Mouse (Mus musculus) liver, embryonic 16.5 days (tissue): ENCODE measurements at regions not wholly inside any gene's neighbourhood (a gene's known extent, or its start where the extent isn't known, plus 50 kb on each side); places are given as distances from the start of the nearest gene placed in this dataset.

Source experiments
- ATAC-seq: fragments of 200-750 bp; cut with Nextera tagmentation; 2 replicates; pipeline ENCODE4 v1.8.0; 2017; ENCODE audit warnings: low read depth, mild to moderate bottlenecking, moderate number of reproducible peaks, moderate library complexity
- H3K27ac ChIP-seq: fragments of 300-500 bp; sonication (generic); 2 replicates; pipeline ENCODE4 v1.5.1; 2014; ENCODE audit warnings: mild to moderate bottlenecking, low read length
- H3K27me3 ChIP-seq: fragments of 300-500 bp; sonication (generic); 2 replicates; pipeline ENCODE4 v1.6.1; 2014; ENCODE audit warnings: low read depth, low read length, mixed read lengths; ENCODE audit not compliant: control insufficient read depth, insufficient read depth
- H3K36me3 ChIP-seq: fragments of 300-500 bp; sonication (generic); 2 replicates; pipeline ENCODE4 v1.6.1; 2014; ENCODE audit warnings: mild to moderate bottlenecking; ENCODE audit not compliant: control insufficient read depth, insufficient read depth
- H3K4me1 ChIP-seq: fragments of 300-500 bp; sonication (generic); 2 replicates; pipeline ENCODE4 v1.6.1; 2014; ENCODE audit warnings: low read depth, low read length, mixed read lengths; ENCODE audit not compliant: control insufficient read depth
- H3K4me2 ChIP-seq: fragments of 300-500 bp; sonication (generic); 2 replicates; pipeline ENCODE4 v1.6.1; 2014; ENCODE audit warnings: low read depth, low read length, mixed read lengths
- H3K4me3 ChIP-seq: fragments of 300-500 bp; sonication (generic); 2 replicates; pipeline ENCODE4 v1.5.1; 2014; ENCODE audit warnings: low read depth, mild to moderate bottlenecking, low read length
- H3K9ac ChIP-seq: fragments of 300-500 bp; sonication (generic); 2 replicates; pipeline ENCODE4 v1.6.1; 2014; ENCODE audit warnings: low read depth, low read length
- H3K9me3 ChIP-seq: fragments of 300-500 bp; sonication (generic); replicated peaks from 2 replicates; pipeline ENCODE4 v1.6.1; 2016; ENCODE audit warnings: low read length; ENCODE audit not compliant: control insufficient read depth
- WGBS: fragments of 180-500 bp; shearing (Covaris S2); extraction: QIAGEN DNeasy Blood & Tissue Kit; methylation state at CpG from one replicate; pipeline ENCODE4 v1.1.7; 2014; ENCODE audit not compliant: insufficient replicate concordance; 5-methylcytosine and 5-hydroxymethylcytosine counted together

GRCm38 (mm10) chr10:83857794-83858442 is 135.3 kb downstream of the 1500009L16Rik start:
- no peak overlapping the region for H3K27ac ChIP-seq
- 40% methylated on average over 14 of the region's 14 CpGs for WGBS

GRCm38 (mm10) chr10:83858689-83859088 is 136.0 kb downstream of the 1500009L16Rik start:
- 36% methylated on average over 6 of the region's 6 CpGs for WGBS
- Histone ChIP-seq H3K36me3 (no peaks in the 10 kb centered on the region), H3K9ac (no peak overlapping the region), H3K4me3 (no peak overlapping the region), H3K9me3 (no peaks in the 10 kb centered on the region), H3K4me2 (no peak overlapping the region), H3K27ac (no peak overlapping the region), H3K4me1 (no peaks in the 10 kb centered on the region), H3K27me3 (no peaks in the 10 kb centered on the region)
- no peak for ATAC-seq

More at GRCm38 (mm10) chr10:83857794-83858442, 135.3 kb downstream of the 1500009L16Rik start:
- no peaks in the 10 kb centered on the region for H3K36me3 ChIP-seq
- H3K4me1 ChIP-seq = no peaks in the 10 kb centered on the region
- no peak overlapping the region for H3K4me2 ChIP-seq
- H3K4me3 ChIP-seq = no peak overlapping the region
- no peaks in the 10 kb centered on the region for H3K27me3 ChIP-seq
- ATAC-seq = no peak
- no peaks in the 10 kb centered on the region for H3K9me3 ChIP-seq
- H3K9ac ChIP-seq = no peak overlapping the region

GRCm38 (mm10) chr10:83859633-83860032 is 137.0 kb downstream of the 1500009L16Rik start:
- Histone ChIP-seq H3K4me2 (no peak overlapping the region), H3K4me3 (no peak overlapping the region), H3K9me3 (no peaks in the 10 kb centered on the region), H3K36me3 (no peaks in the 10 kb centered on the region), H3K27ac (no peak overlapping the region), H3K9ac (no peak overlapping the region), H3K4me1 (no peaks in the 10 kb centered on the region), H3K27me3 (no peaks in the 10 kb centered on the region)
- no peak for ATAC-seq
- 40% methylated on average over 4 of the region's 4 CpGs for WGBS

- no peaks in the 10 kb centered on the region for H3K4me1 ChIP-seq
- no peaks in the 10 kb centered on the region for H3K27me3 ChIP-seq
- no peak overlapping the region for H3K4me3 ChIP-seq
- 48% methylated on average over 5 of the region's 5 CpGs for WGBS
- H3K36me3 ChIP-seq = no peaks in the 10 kb centered on the region
- no peak overlapping the region for H3K4me2 ChIP-seq
- H3K27ac ChIP-seq = no peak overlapping the region
- ATAC-seq = no peak
- no peaks in the 10 kb centered on the region for H3K9me3 ChIP-seq
- H3K9ac ChIP-seq = no peak overlapping the region
Measured at GRCm38 (mm10) chr10:83861574-83862190, 139.0 kb downstream of the 1500009L16Rik start.

GRCm38 (mm10) chr10:83864591-83864990 is 141.9 kb downstream of the 1500009L16Rik start:
- no peak for ATAC-seq
- Histone ChIP-seq H3K9ac (no peak overlapping the region), H3K4me3 (no peak overlapping the region), H3K36me3 (no peaks in the 10 kb centered on the region), H3K9me3 (no peaks in the 10 kb centered on the region), H3K27ac (no peak overlapping the region), H3K4me1 (no peaks in the 10 kb centered on the region), H3K27me3 (no peaks in the 10 kb centered on the region), H3K4me2 (no peak overlapping the region)
- 71% methylated on average over 8 of the region's 8 CpGs for WGBS

- H3K9ac ChIP-seq = no peak overlapping the region
- H3K4me3 ChIP-seq = no peak overlapping the region
- WGBS = 32% methylated on average over 5 of the region's 5 CpGs
- H3K4me1 ChIP-seq = no peaks in the 10 kb centered on the region
- no peaks in the 10 kb centered on the region for H3K36me3 ChIP-seq
- no peak overlapping the region for H3K4me2 ChIP-seq
- H3K27ac ChIP-seq = no peak overlapping the region
- no peaks in the 10 kb centered on the region for H3K27me3 ChIP-seq
- H3K9me3 ChIP-seq = no peaks in the 10 kb centered on the region
- ATAC-seq = no peak
Measured at GRCm38 (mm10) chr10:83865929-83866328, 143.3 kb downstream of the 1500009L16Rik start.

- no peaks in the 10 kb centered on the region for H3K27me3 ChIP-seq
- no peak overlapping the region for H3K4me3 ChIP-seq
- no peaks in the 10 kb centered on the region for H3K9me3 ChIP-seq
- WGBS = 36% methylated on average over 4 of the region's 4 CpGs
- no peak overlapping the region for H3K9ac ChIP-seq
- H3K27ac ChIP-seq = no peak overlapping the region
- no peak for ATAC-seq
- H3K4me1 ChIP-seq = no peaks in the 10 kb centered on the region
- H3K36me3 ChIP-seq = no peaks in the 10 kb centered on the region
- H3K4me2 ChIP-seq = no peak overlapping the region
Measured at GRCm38 (mm10) chr10:83871736-83872400, 149.2 kb downstream of the 1500009L16Rik start.

- H3K9ac ChIP-seq = no peak overlapping the region
- WGBS = 51% methylated on average over 2 of the region's 2 CpGs
- no peak overlapping the region for H3K4me3 ChIP-seq
- no peaks in the 10 kb centered on the region for H3K27me3 ChIP-seq
- H3K4me2 ChIP-seq = no peak overlapping the region
- H3K27ac ChIP-seq = no peak overlapping the region
- H3K9me3 ChIP-seq = no peaks in the 10 kb centered on the region; the same call in 1 of the 2 replicates
- no peak for ATAC-seq
- H3K36me3 ChIP-seq = no peaks in the 10 kb centered on the region
- H3K4me1 ChIP-seq = no peaks in the 10 kb centered on the region
Measured at GRCm38 (mm10) chr10:83878745-83879144, 156.1 kb downstream of the 1500009L16Rik start.
